Mouse (Mus musculus) left cerebral cortex, adult 11 months (tissue): ENCODE data around the gene Olfr1358.

Experiments
- DNase-seq: peaks from one replicate; pipeline ENCODE4 v3.0.0; 2022; ENCODE audit warnings: low spot score

Olfr1358 gene

DNA sequence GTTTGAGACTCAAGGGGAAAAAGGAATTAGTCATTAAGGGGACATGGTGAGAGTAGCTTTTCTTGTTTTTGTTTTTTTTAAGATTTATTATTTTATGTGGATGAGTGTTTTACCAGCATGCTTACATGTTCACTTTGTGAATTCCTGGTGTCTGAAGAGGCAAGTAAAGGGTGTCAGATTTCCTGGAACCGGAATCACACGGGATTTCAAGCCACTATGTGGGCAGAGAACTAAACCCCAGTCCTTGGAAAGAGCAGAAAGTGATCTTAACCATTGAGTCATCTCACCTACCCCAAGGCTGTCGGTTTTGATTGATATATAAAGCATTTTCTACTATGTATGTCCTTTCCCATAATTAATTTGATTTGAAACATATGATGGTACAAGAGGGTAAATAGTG, 52.5 kb downstream of the Olfr1358 start:
- no peak for DNase-seq
